Mouse (Mus musculus): ENCODE results near the gene Abce1.

Abce1 gene

DNA sequence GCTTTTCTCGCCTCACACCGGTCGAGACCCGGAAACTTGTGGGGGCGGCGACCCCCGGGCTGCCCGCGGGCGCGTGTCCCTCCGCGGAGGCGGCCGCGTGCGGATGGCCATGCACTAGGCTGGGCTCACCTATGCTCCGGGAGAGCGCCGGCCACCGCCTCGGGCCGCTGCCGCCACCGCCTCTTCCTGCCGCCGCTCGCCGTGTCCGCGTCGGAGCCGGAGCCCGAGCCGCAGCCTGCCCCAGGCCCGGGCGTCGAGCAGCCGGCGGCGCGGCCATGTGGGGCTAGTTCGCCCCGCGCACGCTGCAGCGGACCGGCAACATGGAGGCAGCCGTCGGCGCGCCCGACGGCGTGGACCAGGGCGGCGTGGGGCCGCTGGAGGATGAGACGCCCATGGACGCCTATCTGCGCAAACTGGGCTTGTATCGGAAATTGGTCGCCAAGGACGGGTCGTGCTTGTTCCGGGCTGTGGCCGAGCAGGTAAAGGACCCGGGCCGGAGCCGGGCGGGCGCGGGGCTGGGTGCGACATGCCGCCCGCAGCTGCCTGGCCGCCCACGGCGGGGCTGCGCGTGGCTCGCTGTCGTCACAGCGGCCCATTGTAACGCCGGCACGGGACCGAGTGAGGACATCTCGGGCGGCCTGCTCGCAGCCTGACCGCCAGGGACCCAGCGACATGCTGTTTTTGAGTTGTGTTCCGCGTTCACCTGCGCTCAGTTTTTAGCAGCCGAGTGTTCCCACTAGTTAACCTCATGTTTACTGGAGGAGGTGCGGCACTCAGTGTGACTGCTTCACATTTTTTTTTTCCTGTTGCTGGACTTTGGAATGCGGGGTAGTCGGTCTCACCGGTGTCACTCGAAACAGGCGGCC, 71.7 kb downstream of the Abce1 start, which contains the start of gene Otud4:
Otud4 (plus strand) TSS at position 33 of the 866 bp plus-strand sequence.
- peak; percentile 50 to 52 for DNase-seq

DNA sequence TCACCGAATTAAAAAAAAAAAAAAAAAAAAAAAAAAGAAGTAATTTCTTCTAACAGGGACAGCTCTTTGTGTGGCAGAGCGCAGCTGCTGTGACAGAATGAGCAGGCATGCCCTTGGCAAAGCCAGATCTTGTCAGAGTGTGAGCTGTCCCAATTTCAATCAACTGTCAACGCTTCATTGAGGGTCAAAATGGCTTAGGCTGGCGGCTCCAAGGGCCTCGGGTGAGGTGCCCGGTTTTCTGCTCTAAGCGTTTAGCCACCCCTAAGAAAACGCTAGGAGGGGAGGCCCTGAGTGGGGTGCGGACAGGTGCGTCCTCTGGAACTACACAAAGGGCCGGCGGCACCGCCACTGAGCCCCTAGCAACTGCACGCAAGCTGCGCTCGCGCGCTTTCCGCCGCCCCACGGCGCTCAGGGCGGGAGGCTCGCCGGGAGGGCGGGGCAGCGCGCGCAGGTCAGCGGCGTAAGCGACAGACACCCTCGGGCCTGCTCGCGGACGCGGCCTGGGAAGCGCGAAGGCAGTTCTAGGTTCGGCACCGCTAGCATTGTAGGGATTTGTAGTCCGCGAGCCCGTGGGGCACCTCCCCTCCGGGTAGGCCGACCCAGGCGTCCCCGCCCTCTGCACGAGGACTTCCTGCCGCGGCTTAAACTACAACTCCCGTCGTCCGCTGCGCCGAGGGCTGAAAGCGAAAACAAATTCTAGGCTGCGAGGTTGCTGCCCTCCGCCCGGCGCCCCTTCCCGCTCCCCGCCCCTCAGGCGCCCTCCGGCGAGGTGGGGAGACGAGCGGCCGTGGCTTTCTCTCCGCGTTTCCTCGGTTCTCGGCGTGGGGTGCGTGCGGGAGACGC, 72.6 kb downstream of the Abce1 start:
- peak; percentile 95 to 98 for DNase-seq

DNA sequence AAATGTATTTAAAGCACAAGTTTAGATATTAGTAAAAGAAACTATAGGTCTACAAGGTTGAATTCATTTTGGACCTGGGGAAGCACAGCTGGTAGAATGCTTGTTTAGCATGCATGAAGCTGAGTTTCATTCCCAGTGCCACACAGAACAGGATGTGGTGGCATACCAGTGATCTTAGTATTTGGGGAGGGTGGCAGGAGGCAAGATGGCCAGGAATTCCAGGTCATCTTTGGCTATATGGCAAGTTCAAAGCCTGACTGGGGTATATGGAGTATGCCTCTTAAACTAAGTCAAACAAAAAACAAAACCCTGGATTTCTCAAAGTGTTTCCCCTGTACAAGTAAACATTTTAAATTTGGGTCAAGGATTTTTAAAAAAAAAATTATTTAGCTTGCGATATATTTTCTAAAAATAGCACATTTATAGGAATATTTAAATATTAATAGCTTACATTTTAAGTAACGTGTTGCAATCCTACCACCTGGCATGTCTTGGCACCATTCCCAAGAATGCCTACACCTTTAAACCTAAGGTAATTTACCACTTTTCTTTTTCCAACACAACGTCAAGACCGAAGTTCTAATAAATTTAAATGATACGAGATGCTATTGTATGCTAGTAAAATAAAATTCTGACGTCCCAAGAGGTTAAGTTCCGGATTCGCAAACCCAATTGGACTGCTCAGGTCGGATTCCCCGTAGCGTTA, 73.4 kb downstream of the Abce1 start:
- peak; percentile 12 to 42 for DNase-seq

DNA sequence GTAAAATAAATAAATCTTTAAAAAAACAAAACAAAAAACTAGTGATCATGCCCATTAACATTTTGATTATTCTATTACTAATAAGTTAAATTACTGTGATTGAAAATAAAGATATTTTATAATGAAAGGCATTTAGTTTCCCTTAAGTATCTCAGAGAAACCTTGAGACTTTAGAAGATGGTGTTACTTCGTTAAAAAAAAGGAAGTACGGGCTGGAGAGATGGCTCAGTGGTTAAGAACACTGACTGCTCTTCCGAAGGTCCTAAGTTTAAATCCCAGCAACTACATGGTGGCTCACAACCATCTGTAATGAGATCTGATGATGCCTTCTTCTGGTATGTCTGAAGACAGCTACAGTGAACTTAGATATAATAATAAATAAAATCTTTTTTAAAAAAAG, 74.3 kb downstream of the Abce1 start:
- no peak for DNase-seq

DNA sequence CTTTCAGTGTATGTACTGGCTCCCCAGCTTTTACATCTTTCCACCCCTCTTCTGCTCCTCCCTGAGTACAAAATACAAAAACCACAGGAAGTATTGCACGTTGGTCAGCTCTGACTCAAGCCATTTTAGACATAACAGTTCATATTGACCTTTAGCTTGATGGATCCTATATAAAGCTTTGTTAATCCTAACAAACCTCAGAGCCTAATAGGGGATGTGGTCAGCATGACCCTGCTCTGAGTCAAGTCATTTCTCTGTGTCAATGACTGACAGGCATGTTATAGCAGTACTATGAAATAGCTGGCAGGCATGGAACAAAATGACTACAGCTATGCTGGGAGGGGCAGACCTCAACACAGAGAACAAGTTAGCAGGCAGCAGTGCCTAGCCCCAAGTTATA, 75.4 kb downstream of the Abce1 start:
- DNase-seq = no peak

DNA sequence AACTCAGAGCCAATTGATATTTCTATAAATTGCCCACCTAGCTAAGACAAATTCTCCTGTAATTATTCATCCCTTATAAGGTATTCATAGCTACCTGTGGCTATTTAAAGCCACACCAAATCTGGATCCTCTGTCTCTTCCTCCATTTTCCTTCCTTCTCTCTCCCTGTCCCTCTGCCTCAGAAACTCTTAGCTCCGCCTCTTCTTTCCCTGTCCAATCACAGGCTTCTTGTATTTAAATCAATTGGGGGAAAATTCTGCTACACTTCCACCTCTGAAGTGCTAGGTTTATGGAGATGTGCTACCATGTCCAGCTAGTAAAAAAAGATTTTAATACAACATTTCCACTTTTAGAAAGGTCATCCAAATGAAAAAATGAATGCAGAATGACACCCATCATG, 76.0 kb downstream of the Abce1 start:
- DNase-seq = no peak
